Mouse (Mus musculus) heart, embryonic 16.5 days (tissue): ENCODE data around the gene Ssh2. TPM values are rescaled to one million over a fixed set of nuclear protein-coding genes. Genes with fewer than 3 reads are reported as not detected.

Experiments used
- ATAC-seq: fragments of 200-750 bp; cut with Nextera tagmentation; replicated peaks from 2 replicates; pipeline ENCODE4 v1.8.0; 2017; ENCODE audit warnings: moderate number of reproducible peaks; ENCODE audit not compliant: insufficient read depth, low FRiP score; ENCODE audit errors: extremely low read depth
- H3K27ac ChIP-seq: fragments of 300-500 bp; sonication (generic); 2 replicates; pipeline ENCODE4 v1.5.1; 2014; ENCODE audit warnings: mild to moderate bottlenecking, low read length, control low read depth, moderate library complexity
- H3K27me3 ChIP-seq: fragments of 300-500 bp; sonication (generic); 2 replicates; pipeline ENCODE4 v1.6.1; 2014; ENCODE audit warnings: low read length, mixed read lengths; ENCODE audit not compliant: control insufficient read depth, insufficient read depth
- H3K36me3 ChIP-seq: fragments of 300-500 bp; sonication (generic); 2 replicates; pipeline ENCODE4 v1.6.1; 2014; ENCODE audit not compliant: control insufficient read depth, insufficient read depth
- H3K4me1 ChIP-seq: fragments of 300-500 bp; sonication (generic); 2 replicates; pipeline ENCODE4 v1.6.1; 2014; ENCODE audit warnings: low read length, mixed read lengths; ENCODE audit not compliant: control insufficient read depth, insufficient read depth
- H3K4me2 ChIP-seq: fragments of 300-500 bp; sonication (generic); 2 replicates; pipeline ENCODE4 v1.6.1; 2014; ENCODE audit warnings: low read depth, mild to moderate bottlenecking, control low read depth, low read length
- H3K4me3 ChIP-seq: fragments of 300-500 bp; sonication (generic); 2 replicates; pipeline ENCODE4 v1.5.1; 2014; ENCODE audit warnings: mild to moderate bottlenecking, control low read depth, low read length
- H3K9ac ChIP-seq: fragments of 300-500 bp; sonication (generic); 2 replicates; pipeline ENCODE4 v1.6.1; 2014; ENCODE audit warnings: low read length, control low read depth
- H3K9me3 ChIP-seq: fragments of 300-500 bp; sonication (generic); replicated peaks from 2 replicates; pipeline ENCODE4 v1.6.1; 2016; ENCODE audit warnings: low read length; ENCODE audit not compliant: control insufficient read depth
- WGBS: fragments of 180-500 bp; shearing (Covaris S2); extraction: QIAGEN DNeasy Blood & Tissue Kit; methylation state at CpG from one replicate; pipeline ENCODE4 v1.1.7; 2014; 5-methylcytosine and 5-hydroxymethylcytosine counted together
- polyA plus RNA-seq: library from polyadenylated mRNA; unstranded; fragments of >200 nt; fragmentation: Nextera tagmentation; extraction: Ambion mirVana; gene quantifications from 2 replicates; pipeline ENCODE4 v1.2.1, GENCODE M21; 2015

The Ssh2 gene
- polyA plus RNA-seq, 1 experiment from 2014 or later: 25.5 TPM

- Histone ChIP-seq H3K4me2 (no peak overlapping the region), H3K4me3 (no peak overlapping the region), H3K9ac (no peak overlapping the region), H3K27ac (no peak overlapping the region), H3K27me3 (no peaks in the 10 kb centered on the region), H3K36me3 (peaks cover 39% of the 10 kb centered on the region), H3K4me1 (peaks cover 2% of the 10 kb centered on the region; the same call in 1 of the 2 replicates), H3K9me3 (no peaks in the 10 kb centered on the region)
- WGBS: 61% methylated on average over 1 of the region's 1 CpGs
- ATAC-seq: no peak
These were observed 212.4 kb downstream of the Ssh2 start for GRCm38 (mm10) chr11:77428446-77428845.

GRCm38 (mm10) chr11:77437026-77437425 is 220.9 kb downstream of the Ssh2 start:
- Histone ChIP-seq H3K9me3 (no peaks in the 10 kb centered on the region), H3K4me2 (no peak overlapping the region), H3K4me1 (peaks cover 10% of the 10 kb centered on the region), H3K36me3 (peaks cover 15% of the 10 kb centered on the region; the same call in 1 of the 2 replicates), H3K4me3 (no peak overlapping the region), H3K27me3 (no peaks in the 10 kb centered on the region), H3K27ac (no peak overlapping the region), H3K9ac (no peak overlapping the region)
- ATAC-seq: no peak
- WGBS: 94% methylated on average over 2 of the region's 2 CpGs

GRCm38 (mm10) chr11:77440081-77440480 is 224.0 kb downstream of the Ssh2 start:
- 53% methylated on average over 9 of the region's 9 CpGs for WGBS
- H3K9ac ChIP-seq: no peak overlapping the region
- peaks cover 23% of the 10 kb centered on the region; the same call in 1 of the 2 replicates for H3K36me3 ChIP-seq
- no peaks in the 10 kb centered on the region for H3K9me3 ChIP-seq
- H3K27me3 ChIP-seq: no peaks in the 10 kb centered on the region
- peaks cover 35% of the 10 kb centered on the region for H3K4me1 ChIP-seq
- 0 out of 2 replicates have a peak, but pooled peaks have one; percentile 41 for ATAC-seq
- peak overlapping the region; percentile 75 for H3K27ac ChIP-seq
- H3K4me2 ChIP-seq: no peak overlapping the region
- no peak overlapping the region for H3K4me3 ChIP-seq

- Histone ChIP-seq H3K9me3 (no peaks in the 10 kb centered on the region), H3K4me1 (peaks cover 38% of the 10 kb centered on the region), H3K9ac (no peak overlapping the region), H3K4me3 (no peak overlapping the region), H3K4me2 (no peak overlapping the region), H3K27me3 (no peaks in the 10 kb centered on the region), H3K36me3 (peaks cover 23% of the 10 kb centered on the region; the same call in 1 of the 2 replicates), H3K27ac (peak overlapping the region; percentile 75)
- no peak for ATAC-seq
- 65% methylated on average over 8 of the region's 8 CpGs for whole genome bisulfite sequencing
These were observed 224.9 kb downstream of the Ssh2 start for GRCm38 (mm10) chr11:77441020-77441419.

- Histone ChIP-seq H3K27ac (peak overlapping the region; percentile 65), H3K9ac (no peak overlapping the region), H3K9me3 (no peaks in the 10 kb centered on the region), H3K4me3 (no peak overlapping the region), H3K4me2 (no peak overlapping the region), H3K27me3 (no peaks in the 10 kb centered on the region), H3K36me3 (peaks cover 23% of the 10 kb centered on the region; the same call in 1 of the 2 replicates), H3K4me1 (peaks cover 44% of the 10 kb centered on the region)
- no peak for ATAC-seq
- 58% methylated on average over 7 of the region's 7 CpGs for WGBS
These were observed 226.4 kb downstream of the Ssh2 start for GRCm38 (mm10) chr11:77442186-77443170.

GRCm38 (mm10) chr11:77444939-77445338 is 228.9 kb downstream of the Ssh2 start:
- WGBS: 53% methylated on average over 2 of the region's 2 CpGs
- Histone ChIP-seq H3K27me3 (no peaks in the 10 kb centered on the region), H3K4me2 (no peak overlapping the region), H3K9ac (no peak overlapping the region), H3K4me3 (no peak overlapping the region), H3K36me3 (peaks cover 25% of the 10 kb centered on the region), H3K27ac (no peak overlapping the region), H3K9me3 (no peaks in the 10 kb centered on the region), H3K4me1 (peaks cover 44% of the 10 kb centered on the region)
- ATAC-seq: no peak

GRCm38 (mm10) chr11:77446628-77447041 is 230.5 kb downstream of the Ssh2 start:
- WGBS: 18% methylated on average over 6 of the region's 6 CpGs
- H3K27ac ChIP-seq: peak overlapping the region; percentile 36
- no peaks in the 10 kb centered on the region for H3K9me3 ChIP-seq
- no peak overlapping the region for H3K4me3 ChIP-seq
- no peak overlapping the region for H3K9ac ChIP-seq
- ATAC-seq: peak; percentile 76
- no peak overlapping the region for H3K4me2 ChIP-seq
- no peaks in the 10 kb centered on the region for H3K27me3 ChIP-seq
- peaks cover 37% of the 10 kb centered on the region for H3K4me1 ChIP-seq
- H3K36me3 ChIP-seq: peaks cover 31% of the 10 kb centered on the region

- 86% methylated on average over 7 of the region's 7 CpGs for WGBS
- H3K36me3 ChIP-seq: peaks cover 27% of the 10 kb centered on the region
These were observed 233.1 kb downstream of the Ssh2 start for GRCm38 (mm10) chr11:77449224-77449623.

GRCm38 (mm10) chr11:77451670-77452069 is 235.6 kb downstream of the Ssh2 start:
- 65% methylated on average over 2 of the region's 2 CpGs for WGBS
- Histone ChIP-seq H3K9ac (no peak overlapping the region), H3K27ac (no peak overlapping the region), H3K4me1 (peaks cover 12% of the 10 kb centered on the region), H3K27me3 (no peaks in the 10 kb centered on the region), H3K4me3 (no peak overlapping the region), H3K4me2 (no peak overlapping the region), H3K9me3 (no peaks in the 10 kb centered on the region), H3K36me3 (peaks cover 37% of the 10 kb centered on the region)
- no peak for ATAC-seq

More at GRCm38 (mm10) chr11:77449224-77449623, 233.1 kb downstream of the Ssh2 start:
- no peak overlapping the region for H3K27ac ChIP-seq
- H3K4me1 ChIP-seq: peaks cover 20% of the 10 kb centered on the region
- no peaks in the 10 kb centered on the region for H3K9me3 ChIP-seq
- no peak overlapping the region for H3K9ac ChIP-seq
- no peak overlapping the region for H3K4me2 ChIP-seq
- no peak for ATAC-seq
- H3K27me3 ChIP-seq: no peaks in the 10 kb centered on the region
- H3K4me3 ChIP-seq: no peak overlapping the region
